Mouse (Mus musculus): ENCODE results near the gene Ppp4c.
A peak's percentile ranks its signal among the peaks of the same experiment; 100 is the strongest.
"Not testable (repeated sequence)": the region's sequence is repeated elsewhere in the genome, so short reads cannot be mapped to it uniquely, and the experiment has no call there.

Ppp4c gene

GRCm38 (mm10) chr7:126779983-126780970 is 12.0 kb downstream of the Ppp4c start:
- DNase-seq, result peak; percentile 88

- DNase-seq, result not testable (repeated sequence)
Measured at GRCm38 (mm10) chr7:126779101-126779500, 13.2 kb downstream of the Ppp4c start.

- no peak for DNase-seq
Measured at GRCm38 (mm10) chr7:126778147-126778546, 14.1 kb downstream of the Ppp4c start.

GRCm38 (mm10) chr7:126777476-126777875 is 14.8 kb downstream of the Ppp4c start:
- DNase-seq, result peak; percentile 47

GRCm38 (mm10) chr7:126776598-126777057 is 15.7 kb downstream of the Ppp4c start, which contains the start of gene Ypel3:
Gene Ypel3, plus strand, starts transcription at chr7:126776955.
- peak; percentile 98 for DNase-seq

GRCm38 (mm10) chr7:126775978-126776234 is 16.4 kb downstream of the Ppp4c start:
- peak; percentile 37 for DNase-seq

- no peak for DNase-seq
Measured at GRCm38 (mm10) chr7:126775185-126775977, 16.9 kb downstream of the Ppp4c start.

GRCm38 (mm10) chr7:126774463-126774862 is 17.8 kb downstream of the Ppp4c start:
- no peak for DNase-seq

GRCm38 (mm10) chr7:126773351-126773750 is 18.9 kb downstream of the Ppp4c start:
- no peak for DNase-seq

GRCm38 (mm10) chr7:126770784-126771183 is 21.5 kb downstream of the Ppp4c start:
- no peak for DNase-seq

GRCm38 (mm10) chr7:126767001-126767400 is 25.3 kb downstream of the Ppp4c start:
- DNase-seq, result peak; percentile 39

- DNase-seq, result peak; percentile 78
Measured at GRCm38 (mm10) chr7:126766201-126766600, 26.1 kb downstream of the Ppp4c start, which contains the start of gene Gdpd3. Gene Gdpd3, plus strand, starts transcription at chr7:126766334.

- no peak for DNase-seq
Measured at GRCm38 (mm10) chr7:126765540-126765939, 26.8 kb downstream of the Ppp4c start.

- DNase-seq, result no peak
Measured at GRCm38 (mm10) chr7:126762471-126763008, 29.8 kb downstream of the Ppp4c start.

GRCm38 (mm10) chr7:126761529-126762067 is 30.7 kb downstream of the Ppp4c start:
- no peak for DNase-seq

GRCm38 (mm10) chr7:126760956-126761355 is 31.3 kb downstream of the Ppp4c start:
- no peak for DNase-seq

GRCm38 (mm10) chr7:126760391-126760802 is 31.9 kb downstream of the Ppp4c start:
- peak; percentile 85 for DNase-seq

- DNase-seq, result no peak
Measured at GRCm38 (mm10) chr7:126759672-126760390, 32.5 kb downstream of the Ppp4c start.

- DNase-seq, result peak; percentile 95
Measured at GRCm38 (mm10) chr7:126759050-126759671, 33.1 kb downstream of the Ppp4c start, which contains the start of gene Mapk3. Gene Mapk3, plus strand, starts transcription at chr7:126759601.

GRCm38 (mm10) chr7:126758539-126758938 is 33.8 kb downstream of the Ppp4c start:
- no peak for DNase-seq

- peak; percentile 89 for DNase-seq
Measured at GRCm38 (mm10) chr7:126754866-126755265, 37.4 kb downstream of the Ppp4c start.
